Mouse (Mus musculus) lung, adult 2 months (tissue): ENCODE data around the gene Apod.

Source experiments
- CTCF ChIP-seq: fragments of 200-500 bp; IDR thresholded peaks from 2 replicates; pipeline ENCODE4 v1.5.1; 2011; ENCODE audit warnings: mild to moderate bottlenecking, low read length, control low read depth; ENCODE audit not compliant: insufficient read depth
- POLR2A ChIP-seq: fragments of 200-500 bp; IDR thresholded peaks from 2 replicates; pipeline ENCODE4 v1.6.1; 2011; ENCODE audit warnings: low read depth, mild to moderate bottlenecking, control low read depth, low read length, borderline replicate concordance; ENCODE audit errors: extremely low read depth

DNA sequence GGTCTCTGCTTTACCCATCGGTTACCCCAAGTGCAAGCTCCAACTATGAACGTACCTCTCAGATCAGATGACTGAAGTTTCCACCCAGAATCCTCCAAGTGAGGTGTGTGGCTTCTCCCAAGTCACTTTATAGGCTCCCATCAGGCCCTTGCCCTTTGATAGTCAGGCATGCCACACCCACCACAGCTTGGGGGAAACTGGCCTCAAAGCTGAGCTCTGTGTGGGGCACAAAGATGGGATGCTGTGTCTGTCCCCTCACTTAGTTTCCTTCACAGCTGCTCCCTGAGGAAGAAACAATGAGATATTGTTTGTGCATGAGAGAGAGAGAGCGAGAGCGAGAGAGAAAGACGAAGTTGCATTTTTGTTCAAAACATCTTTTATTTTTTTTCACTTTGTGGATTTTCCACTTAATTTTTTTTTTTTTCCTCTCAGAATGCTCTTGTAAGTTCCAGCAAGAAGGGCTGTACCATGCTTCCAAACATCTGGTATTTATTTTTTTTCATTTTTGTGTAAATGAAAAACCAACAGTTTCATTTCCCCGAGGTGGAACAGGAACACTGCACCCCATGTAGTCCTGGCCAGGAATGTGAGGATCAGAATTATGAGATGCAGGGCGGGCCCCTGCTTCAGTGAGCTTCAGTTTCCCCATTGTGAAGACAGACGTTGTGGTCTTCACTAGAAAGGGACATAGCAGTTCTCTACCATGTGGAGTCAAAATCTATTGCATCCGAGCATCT, at the start of gene Apod:
- no peak for TF ChIP-seq CTCF
- TF ChIP-seq POLR2A, result no peak
